Mouse (Mus musculus) hematopoietic stem cell, adult 5-6 weeks (primary cell): ENCODE results near the gene 2610318N02Rik. TPM values are rescaled to one million over a fixed set of nuclear protein-coding genes. Genes with fewer than 3 reads are reported as not detected.
"Not testable (repeated sequence)": the region's sequence is repeated elsewhere in the genome, so short reads cannot be mapped to it uniquely, and the experiment has no call there.

ENCODE experiments used
- ATAC-seq, 2 experiments: fragments of 125-278 bp in 1 of 2; replicated peaks in 1 of 2; 2 replicates each; pipeline ENCODE4 v1.8.0; 2016 to 2017; ENCODE audit warnings: inconsistent platforms in 2 of 2, mild to moderate bottlenecking in 2 of 2, moderate number of reproducible peaks in 2 of 2, low read depth in 1 of 2, moderate TSS enrichment in 1 of 2; ENCODE audit not compliant: low FRiP score in 2 of 2, poor library complexity in 2 of 2, severe bottlenecking in 2 of 2, insufficient read depth in 1 of 2, low TSS enrichment in 1 of 2
- total RNA-seq: library from RNA; stranded (forward); fragments of 172-1452, 232-1000 nt; gene quantifications from 2 replicates; pipeline ENCODE4 v1.2.3, GENCODE M21; 2017

Gene 2610318N02Rik
- 5.0 and 9.0 TPM in 2 replicates for total RNA-seq

- peak; percentile 96 to 98 for ATAC-seq
These were observed at the start of gene 2610318N02Rik for GRCm38 (mm10) chr16:17124871-17125520. Gene 2610318N02Rik (minus strand): TSS chr16:17125167.

- no peak for ATAC-seq
These were observed 43.1 kb upstream of the 2610318N02Rik start for GRCm38 (mm10) chr16:17168049-17168448.

GRCm38 (mm10) chr16:17167179-17167578 lies 42.2 kb upstream of the 2610318N02Rik start:
- no peak for ATAC-seq

DNA sequence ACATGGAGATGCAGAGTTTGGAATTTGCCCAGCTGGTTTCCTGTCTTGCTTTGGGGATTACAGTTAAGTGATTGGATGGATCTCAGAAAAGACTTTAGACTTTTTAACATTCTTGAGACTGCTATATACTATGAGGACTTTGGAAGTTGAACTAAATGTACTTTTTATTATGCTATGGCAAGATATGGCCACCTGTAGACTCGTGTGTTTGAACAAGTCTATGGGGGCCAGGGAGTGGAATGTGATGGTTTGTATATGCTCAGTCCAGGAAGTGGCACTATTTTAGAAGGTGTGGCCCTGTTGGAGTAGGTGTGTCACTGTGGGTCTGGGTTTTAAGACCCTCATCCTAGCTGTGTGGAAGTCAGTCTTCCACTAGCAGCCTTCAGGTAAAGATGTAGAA lies 40.5 kb upstream of the 2610318N02Rik start:
- not testable (repeated sequence) for ATAC-seq

DNA sequence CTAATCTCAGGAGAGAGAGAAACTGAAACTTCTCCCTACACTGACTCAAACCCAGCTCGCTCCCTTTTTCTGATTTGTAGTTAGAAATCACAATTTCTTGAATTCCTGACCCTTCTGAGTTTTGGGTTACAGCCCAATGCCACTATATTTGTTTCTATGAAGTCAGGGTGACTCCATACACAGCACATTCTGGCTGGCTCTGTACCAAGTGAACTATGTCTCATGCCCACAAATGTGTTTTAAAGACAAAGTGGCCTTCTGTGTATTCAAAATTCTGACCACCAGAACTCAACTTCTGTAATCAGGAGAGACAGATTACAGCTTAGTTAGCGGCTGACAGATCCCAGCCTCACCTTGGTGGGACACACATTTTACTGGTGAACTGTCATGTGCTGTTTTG lies 29.4 kb upstream of the 2610318N02Rik start:
- ATAC-seq = no peak

- no peak for ATAC-seq
These were observed 26.9 kb upstream of the 2610318N02Rik start for GRCm38 (mm10) chr16:17151874-17152273.

DNA sequence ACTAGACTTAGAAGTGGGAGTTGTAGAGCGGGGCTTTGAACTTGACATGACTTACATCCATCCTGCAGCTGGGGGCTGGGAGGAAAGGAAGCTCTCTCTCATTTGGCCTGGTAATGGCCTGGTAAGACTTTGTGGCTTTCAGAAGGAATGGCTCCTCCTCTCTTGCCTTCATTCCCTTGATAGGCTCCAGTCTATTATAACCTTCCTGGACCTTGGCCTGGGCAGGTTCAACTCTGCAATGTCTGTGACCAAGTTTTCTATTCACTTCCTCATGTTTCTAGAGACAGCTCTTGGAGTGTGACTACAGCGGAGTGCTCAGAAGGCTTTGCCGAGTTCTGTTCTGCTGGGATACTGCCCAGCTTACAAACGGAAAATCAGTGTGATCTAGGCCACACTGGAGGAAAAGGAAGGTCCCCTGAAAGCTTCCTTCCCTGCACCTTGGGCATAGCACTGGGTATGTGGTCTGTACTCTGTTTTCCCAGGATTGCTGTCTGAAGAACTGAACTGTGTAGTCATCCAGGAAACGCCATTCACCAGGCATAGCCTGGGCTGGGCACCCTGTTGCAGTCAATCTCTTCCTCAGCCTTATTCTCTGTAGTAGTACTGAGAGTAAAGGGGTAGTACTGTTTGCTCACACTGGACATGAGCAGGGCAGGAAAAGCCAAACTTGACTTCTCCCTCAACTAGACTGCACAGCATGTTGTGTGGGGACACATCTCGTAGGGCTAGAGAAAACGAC lies 25.7 kb upstream of the 2610318N02Rik start:
- no peak for ATAC-seq

- no peak for ATAC-seq
These were observed 23.1 kb upstream of the 2610318N02Rik start for GRCm38 (mm10) chr16:17148084-17148483.

GRCm38 (mm10) chr16:17147391-17147929 lies 22.5 kb upstream of the 2610318N02Rik start:
- ATAC-seq = peak in 1 of 2 experiments; percentile 26; a peak in 1 of 4 replicates

- peak; percentile 88 to 91 for ATAC-seq
These were observed 21.8 kb upstream of the 2610318N02Rik start, which contains the start of gene Ccdc116 for GRCm38 (mm10) chr16:17146772-17147235. Gene Ccdc116 (minus strand): TSS chr16:17147229.

DNA sequence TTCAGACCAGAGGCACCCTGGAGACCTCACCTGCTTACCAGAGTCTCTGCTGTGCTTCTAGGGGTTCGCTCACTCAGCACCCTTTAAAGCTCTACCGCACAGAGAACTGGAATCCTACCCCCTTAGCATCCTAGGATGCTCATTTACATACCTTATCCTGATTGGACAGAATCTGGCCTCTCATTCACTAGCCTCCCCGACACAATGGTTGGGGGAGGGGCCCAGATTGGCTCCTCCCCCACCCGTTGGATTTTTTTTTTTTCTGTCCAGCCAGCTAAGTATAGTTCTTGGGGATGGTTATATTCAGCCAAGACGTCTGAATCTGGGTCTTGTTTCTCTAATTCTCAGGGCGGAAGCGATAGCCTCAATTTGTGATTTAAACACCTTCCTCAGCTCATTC lies 19.4 kb upstream of the 2610318N02Rik start, which contains the start of gene Ydjc:
Gene Ydjc, plus strand, starts transcription at position 283 of the 400 bp plus-strand sequence.
- ATAC-seq = peak in 1 of 2 experiments; percentile 19; a peak in 1 of 4 replicates

- ATAC-seq = no peak
These were observed 12.4 kb upstream of the 2610318N02Rik start for GRCm38 (mm10) chr16:17137355-17137754.

DNA sequence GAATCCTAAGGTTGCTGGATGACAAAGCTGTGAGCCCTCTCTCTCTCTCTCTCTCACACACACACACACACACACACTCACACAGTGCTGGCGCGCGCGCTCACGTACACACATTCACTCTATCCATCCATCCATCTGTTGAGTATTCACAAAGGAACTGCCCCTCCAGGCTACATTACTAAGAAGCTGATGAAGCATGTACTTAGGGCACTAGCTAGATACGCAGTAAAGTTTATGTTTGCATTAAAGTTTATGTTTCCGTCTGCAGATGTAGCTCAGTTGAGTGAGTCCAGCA lies 7.9 kb upstream of the 2610318N02Rik start:
- ATAC-seq = no peak

DNA sequence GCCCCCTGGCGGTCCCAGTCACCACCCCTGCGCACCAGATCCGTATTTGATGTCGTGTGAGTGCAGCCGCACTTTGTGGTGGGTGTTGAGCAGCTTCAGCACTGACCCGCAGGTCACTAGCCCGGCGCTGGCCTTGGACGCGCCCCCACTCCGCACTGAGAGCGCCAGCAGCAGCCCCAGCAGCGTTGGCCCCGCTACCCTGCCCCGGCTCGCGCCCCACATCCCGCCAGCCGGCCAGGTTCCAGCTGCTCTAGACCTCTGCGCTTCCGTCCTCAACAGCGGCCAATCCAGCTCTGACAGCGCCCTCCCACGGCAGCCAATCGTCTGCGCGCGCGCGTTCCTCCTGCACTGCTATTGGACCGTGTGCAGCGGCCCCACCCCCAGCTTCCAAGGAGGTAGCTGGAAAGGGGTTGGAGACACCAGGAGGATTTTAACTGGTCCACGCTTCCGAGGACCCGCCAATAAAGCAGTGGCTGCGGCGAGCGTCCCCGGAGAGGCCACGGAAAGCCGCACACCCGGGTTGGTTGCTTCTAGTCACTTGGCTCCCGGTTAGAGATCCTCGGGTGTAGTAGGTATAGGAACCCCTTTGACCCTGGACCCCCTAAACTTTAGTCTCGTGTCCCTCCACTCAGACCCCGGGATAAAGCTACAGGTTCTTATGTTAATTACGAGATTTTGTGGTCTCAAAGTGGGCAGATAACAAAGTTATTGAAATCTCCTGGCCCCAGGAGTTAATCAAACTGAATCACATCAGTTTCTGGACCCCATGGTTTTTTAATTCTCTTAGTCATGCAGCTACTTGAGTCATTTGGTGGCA lies 7.3 kb upstream of the 2610318N02Rik start, which contains the start of gene Sdf2l1:
Gene Sdf2l1, minus strand, starts transcription at position 295 of the 817 bp plus-strand sequence.
- peak; percentile 98 to 99 for ATAC-seq

- ATAC-seq = peak; percentile 30 to 44; a peak in 3 of 4 replicates
These were observed 6.5 kb upstream of the 2610318N02Rik start for GRCm38 (mm10) chr16:17131191-17132088.

DNA sequence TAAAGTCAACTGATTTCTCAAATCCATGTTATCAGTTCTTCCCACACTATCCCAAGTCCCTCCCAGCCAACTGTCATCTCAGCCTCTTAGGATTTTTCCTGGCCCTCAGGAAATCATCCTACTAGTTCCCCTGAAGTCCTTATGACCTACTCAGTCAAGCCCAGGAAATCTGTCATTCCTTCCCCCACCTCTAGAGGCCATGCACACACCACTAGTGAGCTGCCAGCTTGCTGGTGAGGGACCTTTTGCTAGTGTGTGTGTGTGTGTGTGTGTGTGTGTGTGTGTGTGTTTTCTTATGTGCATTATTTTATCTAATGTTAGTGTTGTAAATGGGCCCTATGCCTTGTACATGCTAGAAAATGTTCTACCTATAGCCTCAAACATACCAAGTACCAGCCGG lies 2.3 kb upstream of the 2610318N02Rik start:
- ATAC-seq = no peak
